Mouse (Mus musculus) A20 (cell line): ENCODE data around the gene Zfp839.

Experiments used
- DNase-seq: peaks from one replicate; pipeline ENCODE4 v3.0.0-alpha.2; 2011; ENCODE audit warnings: low read depth, low spot score

Gene Zfp839

DNA sequence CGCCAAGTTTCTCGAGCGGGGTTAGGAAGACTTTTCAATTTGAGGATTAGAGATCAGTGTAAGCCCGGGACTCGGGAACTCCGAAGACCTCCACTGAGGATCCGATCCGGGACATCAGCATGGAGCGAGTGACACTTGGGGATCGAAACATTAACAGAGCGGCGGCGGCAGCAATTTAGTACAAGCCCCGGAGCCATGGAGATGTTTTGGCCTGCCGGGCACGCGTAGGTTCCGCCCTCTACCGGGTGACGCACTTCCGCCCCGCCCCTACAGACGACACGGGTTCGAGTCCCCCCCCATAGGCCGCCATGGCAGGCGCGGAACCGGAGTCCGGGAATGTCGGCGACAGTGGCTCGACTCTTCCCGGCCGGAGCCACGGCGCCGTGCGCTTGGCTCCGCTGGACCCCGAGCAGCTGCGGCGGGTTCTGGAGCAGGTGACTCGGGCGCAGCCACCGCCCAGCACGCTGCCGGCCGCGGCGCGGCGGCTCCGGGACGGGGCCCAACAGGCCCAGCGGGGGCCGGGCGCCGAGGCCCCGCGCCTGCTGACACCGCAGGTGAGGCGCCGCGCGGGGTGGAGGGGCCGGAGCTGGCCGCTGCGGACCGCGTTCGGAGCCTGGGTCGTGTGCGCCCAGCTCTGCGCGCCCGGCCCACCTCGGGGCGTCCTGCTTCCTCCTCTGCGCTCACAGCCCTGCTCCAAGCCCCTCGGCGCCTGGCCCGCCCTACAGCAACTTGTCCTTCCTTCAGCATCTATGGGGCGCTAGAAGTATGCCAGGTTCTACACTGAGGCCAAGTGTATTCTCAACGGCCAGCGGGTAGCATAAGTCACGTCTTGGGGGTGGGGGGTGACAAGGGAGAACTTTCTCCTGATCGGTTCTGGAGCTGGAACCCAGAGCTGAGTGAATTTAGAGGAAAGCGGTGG lies at the start of gene Zfp839:
Gene Zfp839 (plus strand): TSS at position 244 of the 919 bp plus-strand sequence.
- DNase-seq = peak; percentile 91

- DNase-seq = no peak
Observed at GRCm38 (mm10) chr12:110801876-110802464, 48.1 kb upstream of the Zfp839 start.

DNA sequence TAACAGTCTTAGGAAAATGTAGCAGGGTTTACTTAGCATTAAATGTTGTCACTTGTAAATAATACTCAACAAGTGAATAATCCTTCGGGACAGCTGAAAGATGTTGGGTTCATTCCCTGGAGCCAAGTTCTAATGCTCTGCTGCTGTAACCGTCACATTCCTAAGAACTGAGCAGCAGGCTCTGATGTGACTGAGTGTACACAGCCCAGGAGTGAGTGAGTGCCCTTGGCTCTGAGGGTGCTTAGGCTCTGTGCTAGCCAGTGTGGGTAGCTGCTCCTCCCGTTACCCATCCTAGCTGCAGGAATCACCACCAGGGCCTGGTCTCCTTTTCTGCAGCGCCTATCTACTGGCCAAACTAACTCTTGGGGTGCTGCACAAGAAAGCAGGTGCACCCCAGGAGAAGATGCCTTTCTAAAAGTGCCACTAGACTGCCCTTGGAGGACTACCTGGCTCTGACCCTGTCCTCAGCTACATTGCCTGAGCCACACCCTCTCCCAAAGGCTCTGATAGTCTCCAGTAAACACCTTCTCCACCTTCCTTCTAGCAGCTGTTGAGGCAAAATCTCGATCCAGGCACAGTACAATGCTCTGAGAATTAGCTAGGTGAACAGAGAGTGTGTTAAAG lies 47.3 kb upstream of the Zfp839 start:
- DNase-seq = no peak

DNA sequence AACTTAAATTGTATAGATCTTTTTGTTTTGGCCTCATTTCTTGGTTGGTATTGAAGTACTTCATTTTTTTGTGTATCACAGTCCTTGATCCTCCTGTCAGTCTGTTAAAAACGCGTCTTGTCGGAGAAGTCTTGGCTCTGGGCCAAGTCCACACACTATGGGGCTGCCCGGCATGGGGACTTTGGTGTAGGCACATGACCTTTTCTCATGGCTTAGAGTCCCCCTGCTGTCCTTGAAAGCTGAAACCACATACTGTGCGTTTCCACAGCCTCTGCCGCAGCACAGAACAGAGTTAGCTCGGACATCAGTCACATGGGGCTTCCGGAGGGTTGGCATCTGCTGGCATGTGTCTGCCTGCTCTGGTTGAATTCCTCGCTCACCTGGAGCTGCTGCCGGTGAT lies 45.8 kb upstream of the Zfp839 start:
- no peak for DNase-seq

DNA sequence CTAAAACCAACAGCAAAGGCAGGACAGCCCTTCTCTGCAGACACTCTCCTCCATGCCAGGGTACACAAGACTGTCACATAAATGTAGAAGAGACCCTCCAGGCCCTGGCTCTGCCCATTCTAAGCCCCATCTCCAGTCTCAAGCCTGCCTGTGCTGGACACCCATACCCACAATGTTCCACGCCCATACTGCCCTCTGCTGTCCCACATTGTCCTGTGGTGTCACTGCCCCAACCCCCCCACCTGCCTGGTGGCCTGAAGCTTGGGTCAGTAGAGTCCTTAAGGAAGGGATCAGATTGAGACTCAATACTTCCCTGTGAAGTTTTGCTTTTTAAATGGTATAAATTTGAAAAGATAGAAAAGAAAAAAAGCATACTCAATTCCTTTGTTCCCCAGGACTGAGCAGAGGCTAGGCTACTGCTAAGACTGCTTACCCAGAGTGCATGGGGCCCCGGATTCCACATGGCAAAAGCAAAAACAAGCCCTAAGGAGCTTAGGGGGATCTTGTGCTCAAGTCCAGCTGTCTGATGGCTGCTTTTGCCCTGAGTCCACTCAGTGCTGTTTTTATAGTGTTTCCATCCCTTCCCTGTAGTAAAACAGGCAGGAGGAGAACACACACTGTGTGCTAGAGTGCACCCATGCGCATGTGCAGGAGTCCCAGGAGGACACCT lies 43.6 kb upstream of the Zfp839 start:
- peak; percentile 17 for DNase-seq

- DNase-seq = no peak
Observed at GRCm38 (mm10) chr12:110808430-110808829, 41.6 kb upstream of the Zfp839 start.

GRCm38 (mm10) chr12:110808848-110809247 lies 41.2 kb upstream of the Zfp839 start:
- no peak for DNase-seq

- peak; percentile 88 for DNase-seq
Observed at GRCm38 (mm10) chr12:110813132-110813531, 36.9 kb upstream of the Zfp839 start.

- peak; percentile 61 for DNase-seq
Observed at GRCm38 (mm10) chr12:110813624-110814023, 36.4 kb upstream of the Zfp839 start.

GRCm38 (mm10) chr12:110814924-110815323 lies 35.1 kb upstream of the Zfp839 start:
- DNase-seq = no peak

GRCm38 (mm10) chr12:110816833-110817232 lies 33.2 kb upstream of the Zfp839 start:
- DNase-seq = no peak

GRCm38 (mm10) chr12:110819367-110819766 lies 30.7 kb upstream of the Zfp839 start:
- no peak for DNase-seq

GRCm38 (mm10) chr12:110821787-110822186 lies 28.3 kb upstream of the Zfp839 start:
- no peak for DNase-seq

DNA sequence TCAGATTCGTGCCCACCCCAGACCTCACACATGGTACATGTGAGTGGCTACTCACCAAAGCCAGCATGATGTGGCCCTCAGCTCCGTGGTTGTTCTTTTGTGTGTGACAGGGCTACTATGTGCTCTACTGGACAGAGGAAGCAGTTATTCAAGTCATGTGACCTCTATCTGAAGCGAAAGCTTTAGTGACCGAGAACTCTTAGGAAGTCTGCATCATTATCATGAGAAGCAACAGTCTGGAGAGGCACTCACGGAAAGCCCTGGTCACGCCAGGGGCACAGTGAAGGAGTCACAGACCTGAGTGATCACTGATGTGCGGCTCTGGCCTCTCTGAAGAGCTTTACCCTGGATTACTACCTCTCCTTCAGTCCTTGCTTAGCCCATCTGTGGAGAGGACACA lies 27.7 kb upstream of the Zfp839 start:
- DNase-seq = no peak

DNA sequence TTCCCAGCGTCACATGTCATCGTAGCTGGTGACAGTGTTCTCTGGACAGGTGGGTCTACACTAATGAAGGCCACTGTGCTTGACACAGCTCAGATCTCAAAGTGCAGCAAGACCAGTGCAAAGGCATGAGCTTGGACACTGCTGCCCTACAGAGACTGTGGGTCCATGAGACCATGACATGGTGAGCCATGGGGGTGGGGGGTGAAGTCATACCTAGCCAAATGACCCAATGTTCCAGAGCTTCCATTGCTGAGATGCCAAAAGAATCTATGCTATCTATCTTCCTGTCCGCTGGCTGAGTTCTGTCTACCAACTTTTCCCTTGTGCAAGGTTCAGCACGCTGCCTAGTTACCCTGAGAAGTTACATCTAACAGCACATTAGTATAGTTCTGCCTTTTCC lies 21.1 kb upstream of the Zfp839 start:
- no peak for DNase-seq

DNA sequence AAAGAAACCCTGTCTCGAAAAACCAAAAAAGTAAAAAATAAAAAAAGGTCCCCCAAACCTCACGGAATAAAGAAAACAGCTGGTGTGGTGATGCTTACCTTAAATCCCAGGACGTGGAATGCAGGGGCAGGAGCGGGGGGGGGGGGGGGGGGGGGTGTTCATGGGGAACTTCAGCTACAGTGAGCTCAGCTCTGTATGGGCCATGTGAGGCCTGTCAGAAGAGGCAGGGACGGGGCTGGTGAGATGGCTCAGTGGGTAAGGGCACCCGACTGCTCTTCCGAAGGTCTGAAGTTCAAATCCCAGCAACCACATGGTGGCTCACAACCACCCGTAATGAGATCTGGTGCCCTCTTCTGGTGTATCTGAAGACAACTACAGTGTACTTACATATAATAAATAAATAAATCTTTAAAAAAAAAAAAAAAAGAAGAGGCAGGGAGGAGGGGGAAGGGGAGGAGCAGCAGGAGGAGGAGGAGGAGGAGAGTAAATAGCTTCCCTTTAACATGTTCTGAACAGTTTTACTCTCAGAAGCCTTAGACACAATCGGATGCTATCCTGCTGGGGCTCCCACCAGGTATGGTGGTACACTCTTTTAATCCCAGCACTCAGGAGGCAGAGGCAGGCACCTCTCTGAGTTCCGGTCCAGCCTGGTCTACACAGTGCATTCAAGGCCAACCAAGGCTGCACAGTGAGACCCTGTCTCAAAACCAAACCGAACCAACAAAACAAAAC lies 19.6 kb upstream of the Zfp839 start:
- no peak for DNase-seq

- no peak for DNase-seq
Observed at GRCm38 (mm10) chr12:110835182-110835581, 14.9 kb upstream of the Zfp839 start.

DNA sequence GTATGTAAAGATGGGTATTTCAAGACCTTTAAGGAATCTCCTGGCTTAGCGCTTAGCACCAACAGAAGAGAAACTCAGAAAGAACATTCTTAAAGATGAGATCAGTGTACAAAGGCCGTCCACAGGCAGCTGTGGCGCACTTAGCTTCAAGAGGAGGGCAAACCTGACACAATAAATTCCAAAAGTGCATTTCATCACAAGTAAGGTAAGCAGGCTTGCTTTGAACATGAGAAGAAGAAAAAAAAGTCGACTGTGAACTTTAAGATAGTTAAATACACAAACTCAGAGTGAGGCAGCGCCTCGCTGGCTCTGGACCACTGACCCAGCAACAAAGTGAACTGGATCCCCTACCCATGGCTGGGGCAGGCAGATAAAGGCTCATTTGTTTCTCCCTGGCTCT lies 13.3 kb upstream of the Zfp839 start:
- DNase-seq = no peak

DNA sequence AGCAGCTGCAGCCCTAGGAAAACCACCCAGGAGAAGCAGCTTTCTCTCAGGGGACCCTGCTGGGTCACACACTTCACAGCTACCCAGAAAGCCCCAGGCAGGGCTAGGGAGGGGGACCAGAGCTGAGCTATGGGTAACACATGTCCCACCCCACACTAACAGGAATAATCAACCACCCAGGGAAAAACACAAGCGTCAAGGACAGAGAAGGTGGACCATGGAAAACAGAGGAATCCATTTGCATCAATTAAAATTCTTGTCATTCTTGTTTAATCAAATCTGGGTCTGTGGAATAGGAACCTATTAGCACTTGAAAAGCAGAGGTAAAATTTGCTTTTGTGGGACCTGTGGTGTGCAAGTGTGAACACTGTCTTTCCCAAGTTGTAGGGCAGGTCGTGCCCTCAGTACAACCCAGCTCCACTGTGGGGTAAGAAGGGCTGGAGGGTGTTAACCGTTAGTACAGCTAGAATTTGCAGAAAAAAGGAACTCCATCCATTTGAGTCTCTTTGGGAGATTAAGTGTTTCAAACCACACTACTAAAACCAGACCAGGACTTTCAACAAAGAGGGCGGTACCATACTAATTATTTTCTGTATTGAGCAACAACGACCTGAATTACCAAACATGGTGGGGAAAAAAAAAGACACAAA lies 12.7 kb upstream of the Zfp839 start:
- DNase-seq = no peak

- no peak for DNase-seq
Observed at GRCm38 (mm10) chr12:110837850-110838249, 12.2 kb upstream of the Zfp839 start.
